In genomic region chr8:120525832-120526231, GRCm38 (mm10) we compare ENCODE assay signal across 8 mouse cellular contexts.
DNase-seq lines count a peak whose midpoint lies in the region; ATAC-seq lines count a peak whose summit lies in the region.
"Had no signal": no experiment of that assay in that cellular context is flagged by ENCODE, and none has a peak within 500 bp of the region (broad histone marks: within the 10 kb centered on the region; RNA-seq: fewer than 3 reads in every experiment).

No protein-coding gene starts in this region.

- H3K4me1 ChIP-seq in liver, embryonic 11.5 days (replicated peaks; ENCODE audit: control insufficient read depth, insufficient read depth, low read length) = peaks cover 86% of the 10 kb centered on the region
- H3K4me1 ChIP-seq in embryonic facial prominence, embryonic 11.5 days (ENCODE audit: control insufficient read depth, insufficient read depth, low read length) = peaks cover 7% of the 10 kb centered on the region
- H3K4me1 ChIP-seq in heart, embryonic 12.5 days (replicated peaks) = peaks cover 81% of the 10 kb centered on the region
- H3K4me1 ChIP-seq in neural tube, embryonic 15.5 days = peaks cover 74% of the 10 kb centered on the region

- H3K27ac ChIP-seq in liver, embryonic 11.5 days (ENCODE audit: low read depth, low read length) = peak overlapping the region; percentile 37; the same call in 1 of the 2 replicates
- H3K27ac ChIP-seq in embryonic facial prominence, embryonic 11.5 days (replicated peaks; ENCODE audit: low read depth, low read length) = no peak overlapping the region
- H3K27ac ChIP-seq in heart, embryonic 12.5 days (ENCODE audit: poor library complexity, severe bottlenecking) = peak overlapping the region; percentile 81
- 0 out of 2 replicates have a peak overlapping the region, but pooled peaks have one; percentile 3 for H3K27ac ChIP-seq in neural tube, embryonic 15.5 days (replicated peaks)

- no peaks in the 10 kb centered on the region for H3K27me3 ChIP-seq in liver, embryonic 11.5 days (replicated peaks; ENCODE audit: control insufficient read depth, insufficient read depth, low read length)
- no peaks in the 10 kb centered on the region; the same call in 1 of the 2 replicates for H3K27me3 ChIP-seq in embryonic facial prominence, embryonic 11.5 days (ENCODE audit: control insufficient read depth, insufficient read depth, low read length)
- no peaks in the 10 kb centered on the region for H3K27me3 ChIP-seq in heart, embryonic 12.5 days (replicated peaks)
- H3K27me3 ChIP-seq in neural tube, embryonic 15.5 days (replicated peaks) = no peaks in the 10 kb centered on the region

- H3K9me3 ChIP-seq in liver, embryonic 11.5 days (ENCODE audit: control insufficient read depth, low read length) = no peaks in the 10 kb centered on the region
- H3K9me3 ChIP-seq in embryonic facial prominence, embryonic 11.5 days (replicated peaks; ENCODE audit: control insufficient read depth, low read length) = no peaks in the 10 kb centered on the region
- no peaks in the 10 kb centered on the region for H3K9me3 ChIP-seq in heart, embryonic 12.5 days (replicated peaks)
- no peaks in the 10 kb centered on the region for H3K9me3 ChIP-seq in neural tube, embryonic 15.5 days (replicated peaks)

- WGBS in liver, embryonic 11.5 days = 50% methylated on average over 6 of the region's 6 CpGs
- 55% methylated on average over 6 of the region's 6 CpGs for WGBS in embryonic facial prominence, embryonic 11.5 days
- WGBS in heart, embryonic 12.5 days = 35% methylated on average over 6 of the region's 6 CpGs
- WGBS in neural tube, embryonic 15.5 days = 36% methylated on average over 6 of the region's 6 CpGs

- H3K36me3 ChIP-seq in liver, embryonic 11.5 days (ENCODE audit: control insufficient read depth, insufficient read depth, low read length) = no peaks in the 10 kb centered on the region
- H3K36me3 ChIP-seq in embryonic facial prominence, embryonic 11.5 days (replicated peaks; ENCODE audit: control insufficient read depth, insufficient read depth, low read depth, low read length) = no peaks in the 10 kb centered on the region
- H3K36me3 ChIP-seq in heart, embryonic 12.5 days = no peaks in the 10 kb centered on the region
- H3K36me3 ChIP-seq in neural tube, embryonic 15.5 days = no peaks in the 10 kb centered on the region

- H3K9ac ChIP-seq in liver, embryonic 11.5 days (ENCODE audit: low read depth, low read length) = no peak overlapping the region; the same call in 1 of the 2 replicates
- no peak overlapping the region for H3K9ac ChIP-seq in embryonic facial prominence, embryonic 11.5 days (replicated peaks; ENCODE audit: low read length)
- peak overlapping the region; percentile 53; the same call in 1 of the 2 replicates for H3K9ac ChIP-seq in heart, embryonic 12.5 days
- H3K9ac ChIP-seq in neural tube, embryonic 15.5 days (replicated peaks) = no peak overlapping the region

- no peak for DNase-seq in liver, embryonic 11.5 days (ENCODE audit: low spot score)
- DNase-seq in liver = no peak
- no peak for DNase-seq in embryonic facial prominence, embryonic 11.5 days (ENCODE audit: low spot score)
- no peak for DNase-seq in cerebellum, adult 8-10 months
- no peak for DNase-seq in urinary bladder, adult 18-20 months (ENCODE audit: low spot score in 2 of 2)

- peak overlapping the region; percentile 35 for H3K4me2 ChIP-seq in liver, embryonic 11.5 days
- H3K4me2 ChIP-seq in embryonic facial prominence, embryonic 11.5 days (ENCODE audit: low read depth, low read length) = no peak overlapping the region
- peak overlapping the region; percentile 18; the same call in 1 of the 2 replicates for H3K4me2 ChIP-seq in heart, embryonic 12.5 days
- H3K4me2 ChIP-seq in neural tube, embryonic 15.5 days = no peak overlapping the region

- peak; percentile 37; the same call in 1 of the 2 replicates for ATAC-seq in liver, embryonic 11.5 days (replicated peaks; ENCODE audit: low FRiP score)
- ATAC-seq in embryonic facial prominence, embryonic 11.5 days (replicated peaks; ENCODE audit: insufficient number of reproducible peaks, low FRiP score, low TSS enrichment, low read depth) = 0 out of 2 replicates have a peak, but pooled peaks have one; percentile 20
- ATAC-seq in heart, embryonic 12.5 days (ENCODE audit: insufficient number of reproducible peaks, low FRiP score) = peak; percentile 47; the same call in 1 of the 2 replicates
- ATAC-seq in neural tube, embryonic 15.5 days (ENCODE audit: low FRiP score) = no peak; the same call in 1 of the 2 replicates

- H3K4me3 ChIP-seq in liver, embryonic 11.5 days (ENCODE audit: low read depth, low read length) = no peak overlapping the region
- H3K4me3 ChIP-seq in embryonic facial prominence, embryonic 11.5 days (ENCODE audit: low read depth, low read length) = no peak overlapping the region
- H3K4me3 ChIP-seq in heart, embryonic 12.5 days = no peak overlapping the region
- H3K4me3 ChIP-seq in neural tube, embryonic 15.5 days (replicated peaks) = no peak overlapping the region
- H3K4me3 ChIP-seq: myocyte had no signal

Comparison
In these comparisons a context has a peak if more than half of its experiments do, and no peak if none do; other contexts are left out.
1. H3K4me2 ChIP-seq: peak in liver, embryonic 11.5 days (single experiment) and heart, embryonic 12.5 days (single experiment); none in embryonic facial prominence, embryonic 11.5 days (single experiment) and neural tube, embryonic 15.5 days (single experiment).